ENCODE assay signal across 8 mouse cellular contexts in genomic region chr14:60414691-60415090, GRCm38 (mm10). TPM values are rescaled to one million over a fixed set of nuclear protein-coding genes. Genes with fewer than 3 reads are reported as not detected.
DNase-seq lines count a peak whose midpoint lies in the region; ATAC-seq and TF ChIP-seq lines count a peak whose summit lies in the region.

No protein-coding gene starts in this region.

- H3K9me3 ChIP-seq in hindbrain, embryonic 15.5 days = no peaks in the 10 kb centered on the region
- H3K9me3 ChIP-seq in hindbrain, embryonic 11.5 days (ENCODE audit: control insufficient read depth, low read length) = no peaks in the 10 kb centered on the region
- no peaks in the 10 kb centered on the region for H3K9me3 ChIP-seq in liver, postnatal 0 days (ENCODE audit: low read length)

- peak; percentile 61; the same call in 1 of the 2 replicates for ATAC-seq in hindbrain, embryonic 15.5 days (ENCODE audit: low FRiP score, low read depth)
- no peak for ATAC-seq in hindbrain, embryonic 11.5 days (ENCODE audit: low FRiP score)
- peak; percentile 80 for ATAC-seq in megakaryocyte progenitor cell, adult 5-6 weeks (replicated peaks; ENCODE audit: poor library complexity)
- no peak for ATAC-seq in liver, postnatal 0 days

- DNase-seq in hindbrain, embryonic 11.5 days (ENCODE audit: low spot score) = no peak
- DNase-seq in cerebellum, postnatal 25 days = peak; percentile 75 to 85
- peak; percentile 90 for DNase-seq in layer of hippocampus, adult 9-11 months
- DNase-seq in embryo, embryonic 10 days (ENCODE audit: low spot score) = no peak
- DNase-seq in heart, adult 8-10 months (ENCODE audit: low spot score) = no peak
- no peak for DNase-seq in liver, postnatal 0 days

- no peak overlapping the region for H3K4me3 ChIP-seq in hindbrain, embryonic 15.5 days
- H3K4me3 ChIP-seq in hindbrain, embryonic 11.5 days (ENCODE audit: low read depth, low read length) = no peak overlapping the region
- no peak overlapping the region for H3K4me3 ChIP-seq in liver, postnatal 0 days (ENCODE audit: low read depth, low read length)

- TF ChIP-seq EP300 in liver, postnatal 0 days (IDR thresholded peaks at IDR 0.05; ENCODE audit: low read depth) = no peak

- H3K36me3 ChIP-seq in hindbrain, embryonic 15.5 days = no peaks in the 10 kb centered on the region
- no peaks in the 10 kb centered on the region for H3K36me3 ChIP-seq in hindbrain, embryonic 11.5 days (ENCODE audit: control insufficient read depth, insufficient read depth, low read length)
- H3K36me3 ChIP-seq in liver, postnatal 0 days (replicated peaks; ENCODE audit: insufficient read depth, low read length) = no peaks in the 10 kb centered on the region

- WGBS in hindbrain, embryonic 15.5 days = 50% methylated on average over 8 of the region's 8 CpGs
- 91% methylated on average over 8 of the region's 8 CpGs for WGBS in hindbrain, embryonic 11.5 days
- 73% methylated on average over 8 of the region's 8 CpGs for WGBS in liver, postnatal 0 days (ENCODE audit: insufficient replicate concordance)

- TF ChIP-seq CTCF in liver, postnatal 0 days (IDR thresholded peaks at IDR 0.05; ENCODE audit: low read depth) = no peak

- H3K27me3 ChIP-seq in hindbrain, embryonic 15.5 days = no peaks in the 10 kb centered on the region
- H3K27me3 ChIP-seq in hindbrain, embryonic 11.5 days (ENCODE audit: control insufficient read depth, insufficient read depth, low read length) = no peaks in the 10 kb centered on the region
- H3K27me3 ChIP-seq in liver, postnatal 0 days (ENCODE audit: insufficient read depth, low read length) = no peaks in the 10 kb centered on the region

- peak overlapping the region; percentile 20; the same call in 1 of the 2 replicates for H3K4me2 ChIP-seq in hindbrain, embryonic 15.5 days
- no peak overlapping the region for H3K4me2 ChIP-seq in hindbrain, embryonic 11.5 days (replicated peaks; ENCODE audit: low read depth, low read length)
- H3K4me2 ChIP-seq in liver, postnatal 0 days (ENCODE audit: low read depth, low read length) = no peak overlapping the region

- H3K4me1 ChIP-seq in hindbrain, embryonic 15.5 days (replicated peaks) = peaks cover 31% of the 10 kb centered on the region
- H3K4me1 ChIP-seq in hindbrain, embryonic 11.5 days (replicated peaks; ENCODE audit: control insufficient read depth, insufficient read depth, low read length) = peaks cover under 1% of the 10 kb centered on the region; the same call in 1 of the 2 replicates
- H3K4me1 ChIP-seq in liver, postnatal 0 days (ENCODE audit: insufficient read depth) = no peaks in the 10 kb centered on the region

- H3K27ac ChIP-seq in hindbrain, embryonic 15.5 days (replicated peaks) = peak overlapping the region; percentile 67
- no peak overlapping the region for H3K27ac ChIP-seq in hindbrain, embryonic 11.5 days (ENCODE audit: low read depth, low read length)
- H3K27ac ChIP-seq in liver, postnatal 0 days (ENCODE audit: low read depth) = no peak overlapping the region

- no peak overlapping the region for H3K9ac ChIP-seq in hindbrain, embryonic 15.5 days
- no peak overlapping the region for H3K9ac ChIP-seq in hindbrain, embryonic 11.5 days (ENCODE audit: low read depth, low read length)
- H3K9ac ChIP-seq in liver, postnatal 0 days (replicated peaks) = no peak overlapping the region

RNA-seq across cellular contexts. Expression of gene Amer2, which starts 41.6 kb away (rescaled TPM):
- polyA plus RNA-seq in hindbrain, embryonic 15.5 days (2015; fragmentation: Nextera tagmentation; extraction: Ambion mirVana) = 29.9 and 33.9 TPM in 2 replicates
- polyA plus RNA-seq in hindbrain, embryonic 11.5 days (2014; fragmentation: Nextera tagmentation; extraction: Ambion mirVana) = 12.0 and 12.6 TPM in 2 replicates
- total RNA-seq in megakaryocyte progenitor cell, adult 5-6 weeks (2015) = 0.37 and 0.49 TPM in 2 replicates
- total RNA-seq in megakaryocyte progenitor cell, adult 5-6 weeks (2017) = under 0.01 and 0.17 TPM in 2 replicates
- not detected for total RNA-seq in heart, adult 8-10 months (2022)
- 0.86 and 1.0 TPM in 2 replicates for polyA plus RNA-seq in liver, postnatal 0 days (2015; fragmentation: Nextera tagmentation; extraction: Ambion mirVana)

Comparison
In these comparisons a context has a peak if more than half of its experiments do, and no peak if none do; other contexts are left out.
1. ATAC-seq: peak in hindbrain, embryonic 15.5 days (single experiment) and megakaryocyte progenitor cell, adult 5-6 weeks (single experiment); none in hindbrain, embryonic 11.5 days (single experiment) and liver, postnatal 0 days (single experiment).
2. DNase-seq: peak in cerebellum, postnatal 25 days (2 of 2) and layer of hippocampus, adult 9-11 months (single experiment); none in hindbrain, embryonic 11.5 days (single experiment), embryo, embryonic 10 days (single experiment), heart, adult 8-10 months (single experiment) and liver, postnatal 0 days (single experiment).